Mouse (Mus musculus): ENCODE data around the gene Olfr733.

Gene Olfr733

GRCm38 (mm10) chr14:50301422-50301821, at the start of gene Olfr733:
Olfr733 (minus strand) TSS chr14:50301522.
- DNase-seq (ENCODE audit: low spot score in 2 of 2), result no peak

GRCm38 (mm10) chr14:50348796-50349195, 47.5 kb upstream of the Olfr733 start, which contains the start of gene Olfr735:
Olfr735 (minus strand) TSS chr14:50348872.
- DNase-seq (ENCODE audit: low spot score in 2 of 2), result no peak

- DNase-seq (ENCODE audit: low spot score in 2 of 2), result no peak
Observed at GRCm38 (mm10) chr14:50326661-50327060, 25.3 kb upstream of the Olfr733 start, which contains the start of gene Olfr734. Olfr734 (minus strand) TSS chr14:50326761.

GRCm38 (mm10) chr14:50284106-50284505, 17.2 kb downstream of the Olfr733 start, which contains the start of gene Olfr732:
Olfr732 (minus strand) TSS chr14:50284206.
- no peak for DNase-seq (ENCODE audit: low spot score in 2 of 2)

Data from thymus, postnatal 10 days (tissue).